Mouse (Mus musculus): Measurements from ENCODE around the gene Tbrg4. TPM values are rescaled to one million over a fixed set of nuclear protein-coding genes. Genes with fewer than 3 reads are reported as not detected.
A peak's percentile ranks its signal among the peaks of the same experiment; 100 is the strongest.

Tbrg4 gene
- total RNA-seq, 2 experiments from 2014 or later = 100 to 106 TPM

DNA sequence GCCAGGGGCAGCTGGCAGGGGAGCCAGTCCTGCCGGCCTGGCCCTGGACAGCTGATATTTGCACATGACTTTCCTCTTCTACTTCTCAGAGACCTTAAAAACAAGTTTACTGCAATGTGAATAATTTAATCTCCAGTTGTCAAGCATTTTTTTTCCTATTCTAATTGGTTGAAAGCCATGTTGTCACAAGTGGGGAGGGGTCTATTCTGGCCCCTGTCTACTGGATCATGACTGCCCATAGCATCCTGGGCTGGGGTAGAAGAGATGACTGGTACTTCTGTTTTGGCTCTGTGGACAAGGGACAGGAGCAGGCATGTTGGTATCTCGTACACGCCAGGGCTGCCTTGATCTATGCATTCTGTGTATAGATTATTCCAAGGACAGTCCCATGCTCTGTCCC lies 29.3 kb downstream of the Tbrg4 start:
- no peak for DNase-seq
- intact Hi-C loops (cut with DNase I) = no loop called here

DNA sequence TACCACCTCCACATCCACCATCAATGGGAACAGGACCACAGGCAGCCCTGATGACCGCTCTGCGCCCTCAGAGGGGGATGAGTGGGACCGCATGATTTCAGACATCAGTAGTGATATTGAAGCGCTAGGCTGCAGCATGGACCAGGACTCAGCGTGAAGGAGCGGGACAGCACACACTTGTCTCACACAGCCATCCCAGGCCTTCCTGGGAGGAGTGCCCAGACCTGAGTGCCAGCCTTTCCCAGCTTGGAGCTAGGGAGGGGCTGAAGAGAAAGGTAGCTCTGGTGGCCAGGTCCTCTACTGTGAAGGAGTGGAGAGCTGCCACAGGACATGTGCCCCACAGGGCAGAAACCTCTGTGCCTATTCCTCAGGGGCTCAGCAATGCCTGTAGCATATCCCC lies 29.7 kb downstream of the Tbrg4 start:
- DNase-seq = no peak
- intact Hi-C loops (cut with DNase I) = no loop called here

DNA sequence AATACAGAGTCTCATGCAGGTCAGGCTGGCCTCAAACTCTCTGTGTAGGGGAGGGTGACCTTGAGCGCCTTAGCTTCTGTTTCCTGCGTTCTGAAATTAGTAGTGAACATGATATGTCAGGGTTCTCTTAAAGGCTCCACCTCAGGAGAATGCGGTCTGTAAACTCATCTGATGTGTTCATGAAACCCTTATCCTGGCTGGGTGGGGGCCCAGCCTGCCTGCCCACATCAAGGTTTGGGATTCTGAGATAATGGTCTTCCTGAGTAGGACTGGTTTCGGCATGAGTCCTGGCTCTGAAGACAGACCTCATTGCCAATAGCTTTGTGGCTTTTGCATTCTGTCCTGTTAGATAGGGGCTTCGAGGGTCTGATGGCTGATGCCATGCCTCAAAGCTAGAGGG lies 30.5 kb downstream of the Tbrg4 start:
- DNase-seq = no peak
- intact Hi-C loops (cut with DNase I) = no loop called here

DNA sequence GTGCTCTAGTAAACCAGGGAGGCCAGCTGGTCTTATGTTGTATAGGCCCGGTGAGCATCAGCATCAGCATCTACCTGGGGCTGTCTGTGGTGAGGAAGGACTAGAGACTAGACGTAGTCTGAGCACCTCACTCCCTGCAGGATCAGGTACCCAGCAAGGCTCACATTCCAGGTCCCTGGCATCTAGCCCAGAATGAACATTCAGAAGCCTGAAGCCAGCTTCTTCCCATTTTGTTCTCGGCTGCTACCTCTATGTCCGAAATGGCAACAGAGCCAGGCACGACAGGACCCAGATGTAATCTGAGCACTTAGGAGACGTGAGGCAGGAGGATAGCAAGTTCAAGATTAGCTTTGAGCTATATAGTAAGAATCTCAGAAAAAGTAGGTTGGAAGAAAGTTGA lies 31.0 kb downstream of the Tbrg4 start:
- DNase-seq = no peak
- intact Hi-C loops (cut with DNase I) = no loop called here

DNA sequence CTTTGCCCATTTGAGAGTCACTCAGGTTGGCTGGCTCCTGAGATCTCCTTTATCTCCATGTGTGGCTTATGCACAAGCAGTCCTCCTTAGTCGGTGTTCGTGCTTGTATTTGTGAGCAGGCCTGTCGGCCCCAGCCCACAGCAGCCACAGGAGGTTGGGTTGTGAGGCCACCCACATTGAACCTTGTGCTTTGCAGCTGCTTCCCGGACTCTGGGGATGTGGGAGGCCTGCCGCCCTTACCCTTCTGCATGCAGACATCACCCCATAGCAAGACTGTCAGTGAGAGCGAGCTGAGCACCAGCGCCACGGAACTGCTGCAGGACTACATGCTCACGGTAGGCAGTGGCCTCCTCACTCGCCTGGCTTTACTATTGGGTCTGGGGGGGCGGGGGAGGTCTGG lies 32.5 kb downstream of the Tbrg4 start:
- intact Hi-C loops (cut with DNase I) = no loop called here
- DNase-seq = no peak

DNA sequence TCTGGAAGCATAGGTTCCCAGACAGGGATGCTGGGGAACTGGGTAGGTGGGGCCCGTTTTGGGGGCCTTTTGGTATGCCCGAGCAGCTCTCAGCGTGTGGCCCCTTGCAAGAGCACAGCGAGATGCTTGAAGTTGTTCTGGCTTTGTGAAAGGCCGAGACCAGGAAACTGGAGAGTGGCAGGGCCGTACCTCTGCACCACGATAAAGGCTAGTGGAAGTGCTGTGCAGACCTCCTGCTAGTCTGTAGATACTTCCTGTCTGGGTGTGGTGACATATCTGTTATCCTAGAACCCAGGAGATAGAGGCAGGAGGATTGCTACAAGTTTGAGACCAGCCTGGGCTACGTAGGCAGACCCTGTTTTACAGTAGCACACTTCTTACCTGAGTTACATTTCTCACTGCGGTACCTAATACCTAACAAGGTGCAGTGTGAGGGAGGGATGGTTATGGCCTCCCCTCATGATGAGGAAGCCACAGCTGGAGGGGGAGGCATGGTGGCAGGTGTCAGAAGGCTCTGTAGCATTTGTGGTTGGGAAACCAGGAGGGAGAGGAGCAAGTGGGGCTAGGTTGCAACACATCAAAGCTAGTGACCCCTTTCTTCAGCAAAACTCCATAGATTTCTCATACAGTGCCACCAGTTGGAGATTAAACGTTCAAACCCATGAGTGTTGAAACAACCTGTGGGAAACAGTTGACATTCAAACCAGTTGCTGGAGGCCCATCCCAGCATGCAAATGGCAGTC lies 34.8 kb downstream of the Tbrg4 start:
- no peak for DNase-seq
- intact Hi-C loops (cut with DNase I) = no loop called here

DNA sequence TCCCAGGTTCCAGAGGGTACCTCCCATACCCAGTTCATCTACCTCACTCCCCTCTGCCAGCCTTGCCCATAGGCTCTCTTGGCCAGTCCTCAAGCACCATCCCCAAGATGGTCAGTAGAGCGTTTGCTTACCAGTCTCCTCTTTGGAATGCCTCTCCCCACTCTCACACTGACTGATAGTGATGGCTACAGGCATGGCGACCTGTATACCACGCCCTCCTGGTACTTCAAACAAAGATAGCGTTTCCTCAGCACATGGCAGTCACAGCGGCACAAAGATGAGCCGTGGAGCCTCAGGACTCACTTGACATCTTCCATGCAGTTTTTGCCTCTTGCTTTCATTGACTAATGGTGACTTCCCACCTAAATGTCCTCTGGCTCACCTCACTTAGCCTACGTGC lies 36.0 kb downstream of the Tbrg4 start:
- intact Hi-C loops (cut with DNase I) = loop anchor here (5.0 kb wide), 1 partner anchor 43 kb away; the partner anchor contains the start of gene Ccm2
- DNase-seq = no peak

DNA sequence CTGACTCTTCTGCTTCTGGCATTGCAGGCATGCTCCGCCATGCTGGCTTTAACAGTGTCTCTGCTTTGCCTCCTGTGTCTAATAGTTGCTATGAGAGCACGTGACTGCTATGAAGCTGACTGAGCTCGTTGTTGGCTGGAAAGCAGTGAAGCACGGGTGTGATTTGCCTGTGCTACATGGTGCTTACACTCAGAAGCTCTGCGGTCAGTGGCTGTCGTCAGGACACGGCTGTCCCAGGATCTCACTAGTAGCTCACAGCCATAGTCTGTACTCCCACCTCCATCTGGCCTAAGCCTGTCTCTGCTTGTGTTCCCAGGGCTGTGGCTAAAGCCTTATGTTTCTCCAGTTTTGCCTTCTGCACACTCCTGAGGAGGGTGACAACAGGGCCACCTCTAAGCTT lies 37.6 kb downstream of the Tbrg4 start:
- intact Hi-C loops (cut with DNase I) = loop anchor here (5.0 kb wide), 1 partner anchor 41 kb away; the partner anchor contains the start of gene Ccm2
- DNase-seq = no peak

DNA sequence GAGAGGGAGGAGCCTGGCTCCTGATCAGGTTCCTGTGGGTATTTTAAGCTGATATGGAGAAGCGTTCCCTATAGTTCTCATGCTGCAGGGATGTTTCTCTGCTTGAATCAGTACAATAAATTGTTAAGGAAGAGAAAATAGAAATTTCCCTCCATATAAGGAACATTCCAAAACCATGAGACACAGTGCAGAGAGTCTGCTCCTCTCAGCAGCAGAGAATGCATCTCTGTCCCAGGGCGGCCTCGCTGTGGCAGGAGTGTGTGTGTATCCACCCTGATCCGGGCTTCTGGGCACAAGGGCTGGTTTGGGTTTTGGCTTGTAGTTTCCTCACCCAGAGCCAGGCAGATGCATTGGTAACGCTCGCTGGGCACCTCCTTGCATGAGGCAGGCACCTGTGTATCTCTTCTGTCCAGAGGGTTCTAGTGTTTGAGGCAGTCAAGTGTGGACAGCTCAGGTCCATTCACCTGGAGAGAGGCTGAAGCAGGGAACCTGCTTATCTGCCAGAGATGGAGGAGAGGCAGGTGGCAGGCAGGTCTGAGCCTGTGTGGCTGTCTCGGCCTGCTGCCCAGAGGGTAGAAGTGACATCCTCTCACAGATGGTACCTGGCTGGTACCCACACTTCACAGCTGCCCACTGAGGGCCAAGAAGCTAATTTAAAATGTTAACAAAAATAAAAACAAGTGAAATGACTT lies 38.5 kb downstream of the Tbrg4 start:
- intact Hi-C loops (cut with DNase I) = loop anchor here (5.0 kb wide), 1 partner anchor 40 kb away; the partner anchor contains the start of gene Ccm2
- no peak for DNase-seq

DNA sequence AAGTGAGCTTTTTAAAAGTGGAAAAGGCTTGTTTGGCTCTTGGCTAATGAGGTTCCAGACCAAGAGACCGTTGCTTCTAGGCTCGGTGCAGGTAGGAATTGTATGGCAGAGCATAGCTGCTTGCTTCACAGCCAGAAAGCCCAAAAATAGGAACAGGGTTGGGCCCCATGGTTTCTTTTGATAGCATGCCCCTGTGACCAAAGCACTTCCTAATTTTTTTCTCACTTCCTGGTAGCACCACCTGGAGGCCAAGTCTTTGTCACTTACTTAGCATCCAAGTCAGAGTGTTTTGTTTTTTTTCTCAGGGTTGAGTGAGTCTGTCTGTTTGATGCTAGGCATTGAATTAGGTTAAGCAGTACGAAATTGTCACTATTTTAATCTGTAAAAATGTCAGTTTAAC lies 39.2 kb downstream of the Tbrg4 start:
- DNase-seq = no peak
- intact Hi-C loops (cut with DNase I) = loop anchor here (5.0 kb wide), 1 partner anchor 39 kb away; the partner anchor contains the start of gene Ccm2

DNA sequence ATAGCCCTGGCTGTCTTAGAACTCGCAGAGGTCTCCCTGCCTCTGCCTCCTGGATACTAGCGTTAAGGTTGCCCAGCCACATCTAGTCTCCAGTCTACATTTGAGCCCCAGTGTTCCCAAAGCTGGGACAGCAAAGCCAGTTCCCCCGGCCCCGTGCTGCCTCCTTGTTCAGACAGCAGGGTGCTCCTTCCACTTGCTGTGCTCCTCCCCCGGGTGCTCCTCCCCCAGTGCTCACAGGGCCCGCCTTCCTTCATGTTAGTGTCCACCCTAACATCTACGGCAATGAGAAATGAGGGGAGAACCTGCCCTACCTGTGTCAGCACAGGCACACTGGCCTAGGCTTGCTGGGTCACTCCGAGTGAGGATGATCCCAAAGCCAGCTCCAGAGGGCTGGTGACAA lies 40.1 kb downstream of the Tbrg4 start:
- intact Hi-C loops (cut with DNase I) = loop anchor here (5.0 kb wide), 1 partner anchor 38 kb away; the partner anchor contains the start of gene Ccm2
- no peak for DNase-seq

DNA sequence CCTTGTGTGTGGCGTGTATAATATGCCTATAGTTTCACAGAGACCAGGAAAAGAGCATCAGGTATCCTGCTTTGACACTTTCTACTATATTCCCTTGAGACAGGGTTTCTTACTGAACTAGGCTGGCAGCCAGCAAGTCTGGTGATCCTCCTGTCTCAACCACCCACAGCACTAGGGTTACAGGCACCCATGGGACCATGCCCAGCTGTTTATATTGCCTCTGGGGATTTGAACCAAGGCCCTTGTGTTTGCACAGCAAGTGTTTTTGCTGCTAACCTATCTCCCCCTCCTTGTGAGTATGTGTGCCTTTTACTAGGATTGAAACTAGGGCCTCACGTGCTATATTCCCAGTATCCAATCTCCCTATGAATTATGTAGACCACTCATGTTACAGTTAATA lies 44.3 kb downstream of the Tbrg4 start:
- intact Hi-C loops (cut with DNase I) = no loop called here
- no peak for DNase-seq

DNA sequence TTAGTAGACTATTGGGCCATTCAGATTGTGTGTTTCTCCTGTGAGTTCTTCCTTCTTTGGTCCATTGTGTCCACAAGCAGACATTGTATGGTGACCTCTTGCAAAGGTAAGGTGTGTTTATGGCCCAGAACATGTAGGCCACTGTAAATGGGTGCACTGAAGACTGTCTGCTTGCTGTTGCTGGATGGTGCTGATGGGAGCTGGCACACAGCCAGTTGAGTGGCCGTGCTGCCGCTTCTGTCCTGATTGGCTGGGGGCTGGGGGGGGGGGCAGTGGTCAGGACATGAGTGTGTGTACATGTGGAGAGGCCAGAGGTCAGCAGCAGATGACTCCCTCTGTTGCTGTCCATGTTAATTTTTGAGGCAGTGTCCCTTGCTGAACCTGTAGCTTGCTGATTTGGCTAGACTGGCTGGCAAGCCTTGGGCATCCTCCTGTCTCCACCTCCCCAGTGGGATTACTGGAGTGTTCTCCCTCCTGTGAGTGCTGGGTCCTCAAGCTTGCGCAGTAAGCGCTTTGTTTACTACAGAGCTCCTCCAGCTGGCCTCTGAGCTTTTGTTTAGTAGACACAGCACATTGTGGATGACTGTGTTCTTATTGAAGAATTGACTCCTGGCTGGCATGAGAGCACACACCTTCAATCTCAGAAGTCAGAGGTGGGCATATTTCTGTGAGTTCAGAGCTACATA lies 45.7 kb downstream of the Tbrg4 start:
- no peak for DNase-seq
- intact Hi-C loops (cut with DNase I) = no loop called here

DNA sequence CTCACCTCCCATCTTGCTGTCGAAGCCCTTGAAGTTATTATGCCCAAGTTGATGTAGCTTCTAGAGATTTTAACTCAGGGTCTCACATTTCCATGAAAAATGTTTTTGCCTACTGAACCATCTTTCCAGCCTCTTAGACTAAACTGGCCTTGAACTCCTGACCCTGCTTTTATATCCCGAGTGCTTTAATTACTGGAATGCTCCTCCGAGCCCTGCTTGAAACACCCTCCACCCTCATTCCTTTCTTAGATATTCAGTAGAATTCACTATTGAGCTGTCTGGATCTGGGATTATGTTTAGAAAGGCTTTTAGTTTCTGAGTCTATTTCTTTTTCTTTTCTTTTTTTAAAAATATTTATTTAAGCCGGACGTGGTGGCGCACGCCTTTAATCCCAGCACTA lies 46.5 kb downstream of the Tbrg4 start:
- intact Hi-C loops (cut with DNase I) = no loop called here
- no peak for DNase-seq

DNA sequence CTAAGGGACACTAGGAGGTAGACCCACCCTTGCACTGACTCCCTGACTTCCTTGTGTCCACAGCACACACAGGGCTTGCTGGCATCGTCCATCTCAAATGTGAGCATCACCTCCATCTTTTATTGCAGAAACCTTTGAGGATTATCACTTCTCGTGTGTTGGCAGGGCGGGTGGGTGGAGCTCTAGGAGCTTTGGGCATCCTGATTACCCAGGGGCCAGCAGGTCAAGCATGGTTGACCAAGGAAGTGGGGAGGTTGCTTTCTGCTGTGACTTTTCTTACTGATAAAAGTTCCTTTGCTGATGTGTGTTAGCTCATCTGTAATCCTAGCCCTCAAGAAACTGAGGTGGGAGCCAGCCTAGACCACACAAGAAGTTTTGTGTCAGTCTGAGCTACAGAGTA lies 49.7 kb downstream of the Tbrg4 start:
- no peak for DNase-seq
- intact Hi-C loops (cut with DNase I) = no loop called here

DNA sequence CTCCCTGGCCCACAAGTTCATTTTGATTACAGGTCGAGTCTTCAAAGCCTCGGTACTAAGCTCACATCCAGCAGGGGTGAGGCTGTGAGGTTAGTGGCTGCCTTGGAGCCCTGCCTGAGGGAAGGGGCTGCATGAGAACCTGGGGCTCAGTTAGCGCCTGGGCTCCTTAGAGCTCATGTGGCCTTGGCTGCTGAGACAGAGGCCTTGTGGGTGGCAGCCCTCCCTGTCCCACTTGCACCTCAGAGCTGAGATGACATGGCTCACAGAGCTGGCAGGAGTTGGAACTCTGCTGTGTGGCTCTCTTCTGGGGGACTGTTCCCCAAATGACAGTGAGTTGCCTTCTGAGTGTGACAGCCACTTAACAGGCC lies 56.5 kb downstream of the Tbrg4 start:
- DNase-seq = no peak

DNA sequence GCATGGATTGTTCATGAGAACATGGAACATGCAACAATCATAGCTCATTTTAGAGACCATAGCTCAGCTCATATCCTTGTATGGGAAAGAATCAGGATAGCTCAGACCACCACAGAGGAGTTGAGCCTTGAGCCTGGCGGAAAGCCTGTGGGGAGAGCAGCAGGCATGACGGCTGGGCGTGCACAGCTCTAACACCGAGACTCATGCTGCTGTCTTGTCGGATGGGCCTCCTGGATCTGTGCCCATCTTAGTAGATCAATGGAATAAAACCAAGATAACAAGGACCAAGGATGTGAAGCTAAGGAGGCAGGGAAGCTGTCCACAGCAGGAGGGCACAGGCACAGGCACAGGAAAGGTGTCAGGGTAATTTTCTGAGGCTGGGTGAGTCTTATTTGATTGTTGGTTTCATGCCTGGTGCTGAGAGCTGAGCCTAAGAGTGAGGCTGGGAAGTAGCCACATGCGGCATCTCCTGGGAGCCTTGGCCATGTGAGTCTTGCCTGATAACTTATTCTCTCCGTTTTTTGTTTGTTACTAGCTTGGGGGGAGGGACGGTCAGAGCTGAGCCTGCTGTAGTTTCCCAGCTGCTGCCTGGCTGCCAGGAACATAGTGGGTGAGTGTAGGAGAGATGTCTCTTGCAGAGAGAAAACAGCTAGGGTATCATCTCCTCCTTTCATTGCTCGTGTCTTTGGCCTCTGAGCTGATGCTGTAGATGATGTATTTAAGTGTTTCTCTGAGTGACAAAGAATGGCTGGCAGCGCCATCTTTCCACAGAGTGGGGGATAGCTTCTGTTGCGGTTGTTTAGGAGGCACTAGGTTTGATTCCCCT lies 57.1 kb downstream of the Tbrg4 start:
- peak; percentile 42 to 54 for DNase-seq
- intact Hi-C loops (cut with DNase I) = no loop called here

More for the DNA sequence above, 56.5 kb downstream of the Tbrg4 start:
- intact Hi-C loops (cut with DNase I) = no loop called here

DNA sequence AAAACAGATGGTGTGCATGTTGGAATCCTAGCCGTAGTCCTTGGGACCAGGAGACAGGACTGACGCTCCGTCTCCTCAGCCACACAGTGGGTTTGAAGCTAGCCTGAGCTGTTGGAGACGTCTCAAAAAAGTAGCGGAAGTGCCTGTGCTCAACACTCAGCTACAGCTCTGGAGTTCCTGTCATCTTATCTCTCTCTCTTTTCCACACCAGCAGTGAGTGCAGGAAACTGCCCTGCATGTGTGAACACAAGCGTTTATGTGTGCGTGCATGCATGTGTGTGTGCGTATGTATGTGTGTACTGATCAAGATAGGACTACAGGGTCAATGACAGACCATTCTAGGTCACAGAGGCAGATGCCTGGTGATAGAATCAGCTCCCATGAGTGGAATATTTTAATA lies 57.9 kb downstream of the Tbrg4 start:
- DNase-seq = no peak
- intact Hi-C loops (cut with DNase I) = no loop called here

DNA sequence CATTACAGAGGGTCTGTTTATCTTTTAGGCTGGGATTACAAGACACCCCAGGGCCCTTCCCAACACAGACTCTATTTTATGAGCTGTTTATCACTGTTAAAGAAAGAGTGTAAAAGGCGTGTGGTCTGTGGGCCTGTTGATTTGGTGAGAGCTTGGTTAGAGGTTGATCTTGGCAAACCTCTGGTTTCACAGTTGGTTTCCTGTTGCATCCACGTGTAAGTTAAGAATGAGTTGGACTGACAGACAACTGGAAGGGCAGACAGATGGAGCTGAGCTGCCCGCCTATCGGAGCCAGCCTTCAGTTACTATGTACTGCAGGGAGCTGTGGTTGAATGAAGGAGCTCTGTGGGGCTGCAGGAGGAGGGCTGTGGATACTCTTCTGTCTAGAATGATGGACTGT lies 59.4 kb downstream of the Tbrg4 start:
- DNase-seq = no peak
- intact Hi-C loops (cut with DNase I) = no loop called here

Measured in heart, postnatal 14 days (tissue).